Mouse (Mus musculus): ENCODE results near the gene Tmtc2. TPM values are rescaled to one million over a fixed set of nuclear protein-coding genes. Genes with fewer than 3 reads are reported as not detected.
A peak's percentile ranks its signal among the peaks of the same experiment; 100 is the strongest.

Gene Tmtc2
- total RNA-seq, 1 experiment: 0.89 TPM

DNA sequence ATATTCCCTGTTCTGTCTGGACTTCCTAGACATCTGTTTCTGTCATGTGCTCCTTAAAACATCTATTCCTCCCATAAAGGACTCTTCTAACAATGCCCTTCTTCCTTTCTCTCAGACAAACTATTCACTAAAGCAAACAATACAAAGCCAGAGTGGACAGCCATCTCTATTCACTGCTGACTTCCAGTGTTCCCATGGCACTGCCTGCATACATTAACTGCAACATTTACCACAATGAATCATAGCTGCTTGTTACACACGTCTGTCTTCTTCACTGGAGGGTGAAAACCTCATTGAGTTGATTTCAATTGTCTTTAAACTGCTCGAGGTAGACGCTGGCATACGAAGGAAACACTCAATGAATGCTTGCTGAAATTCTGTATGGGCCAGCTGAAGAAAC is 374.2 kb downstream of the Tmtc2 start:
- Histone ChIP-seq H3K9me3 (ENCODE audit: control insufficient read depth, insufficient read depth, low read depth, low read length) (no peaks in the 10 kb centered on the region), H3K36me3 (ENCODE audit: control insufficient read depth, insufficient read depth, low read length, poor library complexity, severe bottlenecking) (no peaks in the 10 kb centered on the region), H3K9ac (ENCODE audit: insufficient read depth, low read depth, low read length, poor library complexity, severe bottlenecking) (no peak overlapping the region), H3K4me3 (ENCODE audit: insufficient read depth in 1 of 2, low read depth in 1 of 2, low read length in 2 of 2, poor library complexity in 1 of 2, severe bottlenecking in 1 of 2) (no peak overlapping the region), H3K4me1 (ENCODE audit: control insufficient read depth in 2 of 2, insufficient read depth in 2 of 2, low read length in 2 of 2, poor library complexity in 1 of 2) (no peaks in the 10 kb centered on the region), H3K27ac (ENCODE audit: insufficient read depth, low read depth, low read length, poor library complexity, severe bottlenecking) (no peak overlapping the region)
- DNase-seq (ENCODE audit: low read depth, low spot score): no peak
- in situ Hi-C loops (cut with MboI; ENCODE audit: low sequenced_read_pairs in 2 of 2, unreplicated experiment in 2 of 2): no loop called here
- no peak for TF ChIP-seq MAFK (IDR thresholded peaks at IDR 0.05; ENCODE audit: insufficient read depth, low read depth, low read length)

DNA sequence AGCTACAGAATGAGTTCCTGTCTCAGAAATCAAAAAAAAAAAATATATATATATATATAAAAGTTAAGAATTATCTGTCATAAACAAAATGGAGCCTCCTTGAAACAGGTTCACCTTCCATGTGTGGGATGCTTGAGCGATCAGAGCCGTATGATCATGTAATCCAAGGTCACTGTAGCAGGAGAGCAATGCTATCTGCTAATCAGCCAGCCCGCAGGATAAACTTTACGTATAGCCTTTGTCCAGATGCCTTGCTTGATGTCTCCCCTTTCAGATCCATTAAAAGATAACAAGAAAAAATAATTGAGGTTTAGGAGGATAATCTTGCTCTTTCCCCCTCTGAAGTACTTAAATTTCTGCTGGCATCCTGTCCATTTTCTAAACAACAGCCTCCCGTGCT is 374.7 kb downstream of the Tmtc2 start:
- Histone ChIP-seq H3K9me3 (ENCODE audit: control insufficient read depth, insufficient read depth, low read depth, low read length) (no peaks in the 10 kb centered on the region), H3K4me1 (ENCODE audit: control insufficient read depth in 2 of 2, insufficient read depth in 2 of 2, low read length in 2 of 2, poor library complexity in 1 of 2) (no peaks in the 10 kb centered on the region), H3K27ac (ENCODE audit: insufficient read depth, low read depth, low read length, poor library complexity, severe bottlenecking) (no peak overlapping the region), H3K4me3 (ENCODE audit: insufficient read depth in 1 of 2, low read depth in 1 of 2, low read length in 2 of 2, poor library complexity in 1 of 2, severe bottlenecking in 1 of 2) (no peak overlapping the region), H3K9ac (ENCODE audit: insufficient read depth, low read depth, low read length, poor library complexity, severe bottlenecking) (no peak overlapping the region), H3K36me3 (ENCODE audit: control insufficient read depth, insufficient read depth, low read length, poor library complexity, severe bottlenecking) (no peaks in the 10 kb centered on the region)
- DNase-seq (ENCODE audit: low read depth, low spot score): no peak
- in situ Hi-C loops (cut with MboI; ENCODE audit: low sequenced_read_pairs in 2 of 2, unreplicated experiment in 2 of 2): no loop called here
- TF ChIP-seq ZC3H11A (IDR thresholded peaks at IDR 0.05; ENCODE audit: borderline replicate concordance, low read depth, low read length) (no peak), HCFC1 (IDR thresholded peaks at IDR 0.05; ENCODE audit: borderline replicate concordance, insufficient read depth, low read length) (no peak), ZNF384 (IDR thresholded peaks at IDR 0.05; ENCODE audit: low read depth, low read length) (no peak), MAFK (IDR thresholded peaks at IDR 0.05; ENCODE audit: insufficient read depth, low read depth, low read length) (no peak), CHD2 (IDR thresholded peaks at IDR 0.05; ENCODE audit: low read depth, low read length) (no peak)

DNA sequence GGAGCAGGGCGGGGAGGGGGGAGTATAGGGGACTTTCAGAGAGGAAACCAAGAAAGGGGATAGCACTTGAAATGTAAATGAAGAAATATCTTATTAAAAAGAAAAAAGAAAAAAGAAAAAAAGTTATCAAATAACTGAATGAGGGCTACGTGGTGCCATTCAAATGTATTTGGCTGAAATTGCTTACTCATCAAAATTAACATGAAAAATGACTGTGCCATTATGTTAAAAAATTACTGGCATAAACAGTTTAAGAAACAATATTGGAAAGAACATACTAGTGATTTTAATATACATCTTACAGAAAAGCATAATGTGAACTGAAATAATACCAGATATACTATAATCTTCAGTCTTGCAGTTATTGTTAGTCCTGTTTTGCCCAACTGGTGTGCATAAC is 378.9 kb downstream of the Tmtc2 start:
- no peak for TF ChIP-seq ZC3H11A (IDR thresholded peaks at IDR 0.05; ENCODE audit: borderline replicate concordance, low read depth, low read length)
- TF ChIP-seq ZNF384 (IDR thresholded peaks at IDR 0.05; ENCODE audit: low read depth, low read length): no peak
- no peak for TF ChIP-seq HCFC1 (IDR thresholded peaks at IDR 0.05; ENCODE audit: borderline replicate concordance, insufficient read depth, low read length)
- TF ChIP-seq MAFK (IDR thresholded peaks at IDR 0.05; ENCODE audit: insufficient read depth, low read depth, low read length): peak; percentile 87
- Histone ChIP-seq H3K4me1 (ENCODE audit: control insufficient read depth in 2 of 2, insufficient read depth in 2 of 2, low read length in 2 of 2, poor library complexity in 1 of 2) (no peaks in the 10 kb centered on the region), H3K36me3 (ENCODE audit: control insufficient read depth, insufficient read depth, low read length, poor library complexity, severe bottlenecking) (no peaks in the 10 kb centered on the region), H3K4me3 (ENCODE audit: insufficient read depth in 1 of 2, low read depth in 1 of 2, low read length in 2 of 2, poor library complexity in 1 of 2, severe bottlenecking in 1 of 2) (no peak overlapping the region), H3K27ac (ENCODE audit: insufficient read depth, low read depth, low read length, poor library complexity, severe bottlenecking) (no peak overlapping the region), H3K9ac (ENCODE audit: insufficient read depth, low read depth, low read length, poor library complexity, severe bottlenecking) (no peak overlapping the region), H3K9me3 (ENCODE audit: control insufficient read depth, insufficient read depth, low read depth, low read length) (no peaks in the 10 kb centered on the region)
- in situ Hi-C loops (cut with MboI; ENCODE audit: low sequenced_read_pairs in 2 of 2, unreplicated experiment in 2 of 2): no loop called here
- DNase-seq (ENCODE audit: low read depth, low spot score): no peak

DNA sequence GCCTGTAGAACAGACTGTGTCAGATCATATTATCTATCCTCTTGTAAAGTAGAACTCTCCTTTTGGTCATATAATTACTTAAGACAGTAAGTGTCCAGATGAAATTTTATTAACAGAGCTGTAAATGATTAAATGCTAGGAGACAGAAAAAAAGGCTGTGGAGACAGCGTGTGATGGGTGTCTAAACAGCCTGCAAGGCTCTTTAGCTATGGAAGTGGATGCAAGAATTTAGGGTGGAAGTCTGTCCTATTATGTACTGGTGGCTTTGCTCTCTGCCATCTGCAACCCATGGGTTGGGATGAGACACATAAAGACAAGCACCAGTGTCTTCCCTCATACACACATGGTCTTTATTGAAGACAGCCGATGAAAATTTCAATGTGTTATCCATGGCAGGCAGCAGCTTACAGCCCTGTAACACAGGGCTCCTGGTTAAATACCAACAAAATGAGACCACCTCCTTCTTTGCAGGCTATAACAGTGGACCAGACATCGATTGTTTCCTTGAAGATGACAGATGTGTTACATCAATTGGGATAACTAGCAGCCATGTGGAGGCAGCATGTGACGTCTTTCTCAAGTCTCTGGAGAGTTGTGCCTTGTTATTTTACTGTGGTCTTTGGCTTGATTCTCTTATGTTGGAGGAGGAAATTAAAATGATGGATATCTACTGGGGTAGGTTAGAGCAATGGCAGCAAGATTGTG is 380.3 kb downstream of the Tmtc2 start:
- no peak overlapping the region for H3K4me3 ChIP-seq (ENCODE audit: insufficient read depth in 1 of 2, low read depth in 1 of 2, low read length in 2 of 2, poor library complexity in 1 of 2, severe bottlenecking in 1 of 2)
- peaks cover 0 to 3% of the 10 kb centered on the region in 2 experiments; a peak in 1 of 4 replicates for H3K4me1 ChIP-seq (ENCODE audit: control insufficient read depth in 2 of 2, insufficient read depth in 2 of 2, low read length in 2 of 2, poor library complexity in 1 of 2)
- H3K27ac ChIP-seq (ENCODE audit: insufficient read depth, low read depth, low read length, poor library complexity, severe bottlenecking): no peak overlapping the region
- TF ChIP-seq ZC3H11A (IDR thresholded peaks at IDR 0.05; ENCODE audit: borderline replicate concordance, low read depth, low read length): no peak
- TF ChIP-seq MAFK (IDR thresholded peaks at IDR 0.05; ENCODE audit: insufficient read depth, low read depth, low read length): no peak
- TF ChIP-seq HCFC1 (IDR thresholded peaks at IDR 0.05; ENCODE audit: borderline replicate concordance, insufficient read depth, low read length): no peak
- TF ChIP-seq CHD2 (IDR thresholded peaks at IDR 0.05; ENCODE audit: low read depth, low read length): no peak
- no peaks in the 10 kb centered on the region for H3K36me3 ChIP-seq (ENCODE audit: control insufficient read depth, insufficient read depth, low read length, poor library complexity, severe bottlenecking)
- H3K9me3 ChIP-seq (ENCODE audit: control insufficient read depth, insufficient read depth, low read depth, low read length): no peaks in the 10 kb centered on the region
- no peak for DNase-seq (ENCODE audit: low read depth, low spot score)
- in situ Hi-C loops (cut with MboI; ENCODE audit: low sequenced_read_pairs in 2 of 2, unreplicated experiment in 2 of 2): no loop called here
- no peak overlapping the region for H3K9ac ChIP-seq (ENCODE audit: insufficient read depth, low read depth, low read length, poor library complexity, severe bottlenecking)

DNA sequence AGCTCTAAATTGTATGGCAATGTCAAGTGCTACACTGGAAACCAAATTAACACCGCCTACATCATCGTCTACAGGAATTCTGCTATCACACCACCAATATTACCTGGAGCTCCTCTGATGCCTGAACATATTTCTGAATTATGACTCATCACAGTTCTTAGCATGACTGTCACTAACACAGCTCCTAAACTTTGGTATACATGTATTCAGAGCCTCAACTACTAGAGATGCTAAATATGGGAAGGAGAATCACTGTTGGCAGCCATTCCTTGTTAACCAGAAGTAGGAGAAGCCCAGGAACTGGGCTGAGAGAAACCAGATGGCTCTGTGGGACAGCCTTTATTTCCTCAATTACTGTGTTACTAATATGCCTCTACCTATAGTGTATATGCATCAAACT is 382.2 kb downstream of the Tmtc2 start:
- no peaks in the 10 kb centered on the region for H3K36me3 ChIP-seq (ENCODE audit: control insufficient read depth, insufficient read depth, low read length, poor library complexity, severe bottlenecking)
- in situ Hi-C loops (cut with MboI; ENCODE audit: low sequenced_read_pairs in 2 of 2, unreplicated experiment in 2 of 2): no loop called here
- H3K27ac ChIP-seq (ENCODE audit: insufficient read depth, low read depth, low read length, poor library complexity, severe bottlenecking): no peak overlapping the region
- peaks cover 0 to 3% of the 10 kb centered on the region in 2 experiments; a peak in 1 of 4 replicates for H3K4me1 ChIP-seq (ENCODE audit: control insufficient read depth in 2 of 2, insufficient read depth in 2 of 2, low read length in 2 of 2, poor library complexity in 1 of 2)
- no peak overlapping the region for H3K4me3 ChIP-seq (ENCODE audit: insufficient read depth in 1 of 2, low read depth in 1 of 2, low read length in 2 of 2, poor library complexity in 1 of 2, severe bottlenecking in 1 of 2)
- no peaks in the 10 kb centered on the region for H3K9me3 ChIP-seq (ENCODE audit: control insufficient read depth, insufficient read depth, low read depth, low read length)
- TF ChIP-seq ZNF384 (IDR thresholded peaks at IDR 0.05; ENCODE audit: low read depth, low read length): no peak
- TF ChIP-seq HCFC1 (IDR thresholded peaks at IDR 0.05; ENCODE audit: borderline replicate concordance, insufficient read depth, low read length): no peak
- no peak for TF ChIP-seq MAFK (IDR thresholded peaks at IDR 0.05; ENCODE audit: insufficient read depth, low read depth, low read length)
- TF ChIP-seq ZC3H11A (IDR thresholded peaks at IDR 0.05; ENCODE audit: borderline replicate concordance, low read depth, low read length): no peak
- no peak for TF ChIP-seq CHD2 (IDR thresholded peaks at IDR 0.05; ENCODE audit: low read depth, low read length)
- no peak overlapping the region for H3K9ac ChIP-seq (ENCODE audit: insufficient read depth, low read depth, low read length, poor library complexity, severe bottlenecking)
- DNase-seq (ENCODE audit: low read depth, low spot score): no peak

All from ES-E14 (cell line).